Mouse (Mus musculus) bone marrow, adult 2 months (tissue): ENCODE results near the gene Gm49336. TPM values are rescaled to one million over a fixed set of nuclear protein-coding genes. Genes with fewer than 3 reads are reported as not detected.

Source experiments
- H3K27ac ChIP-seq: fragments of 200-500 bp; 2 replicates; pipeline ENCODE4 v1.5.1; 2012; ENCODE audit warnings: low read depth, mild to moderate bottlenecking, control low read depth, inconsistent platforms, low read length; ENCODE audit not compliant: control insufficient read depth, poor library complexity, insufficient read depth
- H3K4me1 ChIP-seq: fragments of 200-500 bp; 2 replicates; pipeline ENCODE4 v1.6.1; 2011; ENCODE audit warnings: low read length; ENCODE audit not compliant: control insufficient read depth, insufficient read depth
- H3K4me3 ChIP-seq: fragments of 200-500 bp; replicated peaks from 2 replicates; pipeline ENCODE3; 2011; ENCODE audit warnings: mild to moderate bottlenecking, low read depth, low read length, control low read depth; ENCODE audit not compliant: control insufficient read depth
- CTCF ChIP-seq: fragments of 200-500 bp; IDR thresholded peaks from 2 replicates; pipeline ENCODE4 v1.5.1; 2011; ENCODE audit warnings: low read length, control low read depth; ENCODE audit not compliant: control insufficient read depth, insufficient read depth
- POLR2A ChIP-seq: fragments of 200-500 bp; IDR thresholded peaks from 2 replicates; pipeline ENCODE4 v1.6.1; 2011; ENCODE audit warnings: low read depth, mild to moderate bottlenecking, control low read depth, low read length, borderline replicate concordance; ENCODE audit not compliant: control insufficient read depth
- WGBS: fragments of 180-500 bp; shearing (Covaris S2); methylation state at CpG from one replicate; pipeline ENCODE4 v1.1.7; 2018; 5-methylcytosine and 5-hydroxymethylcytosine counted together
- polyA plus RNA-seq: library from polyadenylated mRNA; stranded (reverse); fragments of >200 nt; gene quantifications from 2 replicates; pipeline ENCODE4 v1.2.4, GENCODE M21; 2011; ENCODE audit warnings: low replicate concordance; ENCODE audit not compliant: missing spikeins, insufficient read depth, insufficient read length

Gm49336 gene
- polyA plus RNA-seq, 1 experiment: 15.1 TPM

- no peak overlapping the region for H3K27ac ChIP-seq
- TF ChIP-seq CTCF (no peak), POLR2A (no peak)
- 68% methylated on average over 1 of the region's 1 CpGs for WGBS
- no peak overlapping the region for H3K4me3 ChIP-seq
- H3K4me1 ChIP-seq: no peaks in the 10 kb centered on the region
Observed at GRCm38 (mm10) chr14:60214040-60214439, 37.3 kb downstream of the Gm49336 start.

GRCm38 (mm10) chr14:60209166-60209565, 42.1 kb downstream of the Gm49336 start:
- 87% methylated on average over 7 of the region's 7 CpGs for WGBS
- TF ChIP-seq POLR2A (no peak), CTCF (no peak)

GRCm38 (mm10) chr14:60204993-60205392, 46.3 kb downstream of the Gm49336 start:
- no peaks in the 10 kb centered on the region for H3K4me1 ChIP-seq
- H3K27ac ChIP-seq: no peak overlapping the region
- no peak overlapping the region for H3K4me3 ChIP-seq
- TF ChIP-seq CTCF (no peak), POLR2A (no peak)
- WGBS: 55% methylated on average over 6 of the region's 6 CpGs

More at GRCm38 (mm10) chr14:60209166-60209565, 42.1 kb downstream of the Gm49336 start:
- Histone ChIP-seq H3K4me1 (no peaks in the 10 kb centered on the region), H3K4me3 (no peak overlapping the region), H3K27ac (no peak overlapping the region)

DNA sequence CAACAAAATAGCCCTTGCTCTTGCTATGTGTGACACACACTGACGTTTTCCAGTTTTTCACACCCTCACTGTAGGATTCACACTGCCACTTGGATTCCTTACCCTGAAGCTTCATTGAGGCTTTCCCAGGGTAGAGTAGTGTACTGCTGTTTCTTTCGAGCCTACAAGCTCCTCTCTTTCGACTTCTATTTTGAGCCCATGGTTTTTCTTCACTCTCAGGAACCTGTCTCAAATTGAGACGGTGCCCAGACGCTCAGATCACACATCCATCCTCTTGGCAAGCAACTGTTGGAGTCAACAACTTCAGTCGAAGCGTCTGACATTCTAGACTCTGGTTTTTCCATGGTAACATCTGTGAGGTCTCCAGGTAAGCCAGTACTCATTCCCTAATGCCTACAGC, 54.4 kb downstream of the Gm49336 start, which contains the start of gene Atp8a2:
Gene Atp8a2, minus strand, starts transcription at position 296 of the 400 bp plus-strand sequence.
- Histone ChIP-seq H3K4me3 (no peak within 1 kb of the TSS), H3K4me1 (no peaks in the 10 kb centered on the region), H3K27ac (no peak within 1 kb of the TSS)
- 72% methylated on average over 7 of the region's 7 CpGs for WGBS
- no peak for TF ChIP-seq CTCF

DNA sequence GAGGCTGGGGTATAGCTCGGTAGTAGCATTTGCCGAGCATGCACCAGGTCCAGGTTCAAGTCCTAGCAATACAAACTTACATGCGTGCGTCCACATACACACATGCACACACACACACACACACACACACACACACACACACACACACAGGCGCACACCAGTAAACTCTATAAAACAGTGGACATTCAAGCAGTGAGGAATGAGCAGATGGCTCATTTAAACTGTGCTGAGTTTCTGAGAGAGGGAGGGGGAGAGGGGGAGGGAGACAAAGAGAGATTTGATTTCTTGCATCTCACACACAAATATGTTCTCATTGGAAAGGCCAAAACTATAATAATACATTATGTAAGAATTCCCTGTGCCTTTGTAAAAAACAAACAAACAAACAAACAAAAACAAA, 55.3 kb downstream of the Gm49336 start:
- Histone ChIP-seq H3K27ac (no peak overlapping the region), H3K4me1 (no peaks in the 10 kb centered on the region), H3K4me3 (no peak overlapping the region)
- WGBS: 69% methylated on average over 5 of the region's 5 CpGs
- no peak for TF ChIP-seq POLR2A
- no peak for TF ChIP-seq CTCF

DNA sequence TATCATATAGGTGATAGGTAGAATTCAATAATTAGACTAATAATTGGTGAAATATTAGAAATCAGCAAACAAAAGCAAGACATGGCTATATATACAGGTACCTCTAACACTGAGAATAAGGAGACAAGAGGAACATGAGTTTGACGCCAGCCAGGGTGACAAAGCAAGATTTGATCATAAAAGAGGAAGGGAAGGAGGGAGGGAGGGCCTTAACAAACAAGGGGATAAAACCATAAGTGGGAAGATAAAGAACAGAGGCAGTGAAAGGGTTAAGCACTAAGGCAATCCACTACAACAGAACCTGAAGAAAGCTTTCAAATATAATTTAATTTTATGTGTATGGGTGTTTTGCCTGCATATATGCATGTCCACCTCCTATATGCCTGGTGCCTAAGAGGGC, 56.7 kb downstream of the Gm49336 start:
- Histone ChIP-seq H3K4me1 (no peaks in the 10 kb centered on the region), H3K27ac (no peak overlapping the region), H3K4me3 (no peak overlapping the region)
- 11% methylated on average over 1 of the region's 1 CpGs for WGBS
- no peak for TF ChIP-seq POLR2A
- no peak for TF ChIP-seq CTCF

DNA sequence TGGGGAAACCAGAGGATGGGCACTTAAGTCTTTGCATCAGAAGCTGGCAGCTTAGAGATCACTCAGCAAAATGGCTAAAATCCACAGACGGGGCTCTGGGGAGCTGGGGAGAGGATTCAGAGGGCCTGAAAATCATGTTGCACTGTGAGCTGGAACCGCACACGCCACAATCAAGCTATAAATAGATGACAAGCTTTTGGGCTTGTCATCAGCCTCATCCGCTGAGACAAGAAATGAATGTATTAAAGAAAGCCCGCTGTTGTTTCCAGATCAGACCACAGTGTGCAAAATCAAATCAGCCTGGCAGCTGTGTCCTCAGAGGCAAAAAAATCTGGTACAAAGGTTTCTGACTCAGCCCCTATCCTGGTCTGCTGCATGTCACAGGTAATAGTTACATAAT, 61.5 kb downstream of the Gm49336 start:
- TF ChIP-seq POLR2A (no peak), CTCF (no peak)
- Histone ChIP-seq H3K27ac (no peak overlapping the region), H3K4me3 (no peak overlapping the region), H3K4me1 (no peaks in the 10 kb centered on the region)
- WGBS: 68% methylated on average over 5 of the region's 5 CpGs

GRCm38 (mm10) chr14:60188201-60188825, 63.0 kb downstream of the Gm49336 start:
- WGBS: 75% methylated on average over 5 of the region's 5 CpGs
- no peaks in the 10 kb centered on the region for H3K4me1 ChIP-seq
- TF ChIP-seq POLR2A (no peak), CTCF (no peak)
- no peak overlapping the region for H3K27ac ChIP-seq
- H3K4me3 ChIP-seq: no peak overlapping the region

DNA sequence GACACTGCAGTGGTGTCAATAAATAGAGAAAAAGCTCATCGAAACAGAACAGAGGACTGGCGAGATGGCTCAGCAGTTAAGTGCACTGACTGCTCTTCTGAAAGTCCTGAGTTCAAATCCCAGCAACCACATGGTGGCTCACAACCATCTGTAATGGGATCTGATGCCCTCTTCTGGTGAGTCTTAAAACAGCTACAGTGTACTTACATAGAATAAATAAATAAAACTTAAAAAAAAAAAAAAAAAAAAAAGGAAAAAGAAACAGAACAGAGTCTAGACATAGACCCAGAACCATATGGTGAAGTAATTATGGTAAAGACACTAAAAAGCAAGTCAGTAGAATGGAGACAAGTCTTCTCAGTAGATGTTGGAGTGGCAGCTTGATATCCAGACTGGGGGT, 70.0 kb downstream of the Gm49336 start:
- Histone ChIP-seq H3K4me1 (peaks cover 2% of the 10 kb centered on the region), H3K27ac (no peak overlapping the region), H3K4me3 (no peak overlapping the region)
- TF ChIP-seq CTCF (no peak), POLR2A (no peak)
- WGBS: 74% methylated on average over 2 of the region's 2 CpGs
